Mouse (Mus musculus) forebrain, embryonic 12.5 days (tissue): Measurements from ENCODE around the gene Apopt1. TPM values are rescaled to one million over a fixed set of nuclear protein-coding genes. Genes with fewer than 3 reads are reported as not detected.
"Not testable (repeated sequence)": the region's sequence is repeated elsewhere in the genome, so short reads cannot be mapped to it uniquely, and the experiment has no call there.

Experiments used
- ATAC-seq: fragments of 200-750 bp; cut with Nextera tagmentation; 2 replicates; pipeline ENCODE4 v1.8.0; 2017; ENCODE audit warnings: moderate TSS enrichment; ENCODE audit not compliant: low FRiP score
- H3K27ac ChIP-seq: fragments of 300-500 bp; sonication (generic); 2 replicates; pipeline ENCODE4 v1.5.1; 2016; ENCODE audit warnings: mild to moderate bottlenecking
- H3K27me3 ChIP-seq: fragments of 300-500 bp; sonication (generic); 2 replicates; pipeline ENCODE4 v1.6.1; 2016; ENCODE audit warnings: mild to moderate bottlenecking
- H3K36me3 ChIP-seq: fragments of 300-500 bp; sonication (generic); replicated peaks from 2 replicates; pipeline ENCODE4 v1.6.1; 2016; ENCODE audit warnings: mild to moderate bottlenecking
- H3K4me1 ChIP-seq: fragments of 300-500 bp; sonication (generic); 2 replicates; pipeline ENCODE4 v1.6.1; 2016
- H3K4me2 ChIP-seq: fragments of 300-500 bp; sonication (generic); 2 replicates; pipeline ENCODE4 v1.6.1; 2016; ENCODE audit warnings: mild to moderate bottlenecking, moderate library complexity
- H3K4me3 ChIP-seq: fragments of 300-500 bp; sonication (generic); replicated peaks from 2 replicates; pipeline ENCODE4 v1.5.1; 2016; ENCODE audit warnings: mild to moderate bottlenecking
- H3K9ac ChIP-seq: fragments of 300-500 bp; sonication (generic); 2 replicates; pipeline ENCODE4 v1.6.1; 2016; ENCODE audit warnings: mild to moderate bottlenecking
- H3K9me3 ChIP-seq: fragments of 300-500 bp; sonication (generic); 2 replicates; pipeline ENCODE4 v1.6.1; 2016
- WGBS: fragments of 180-500 bp; shearing (Covaris S2); methylation state at CpG from one replicate; pipeline ENCODE4 v1.1.7; 2016; 5-methylcytosine and 5-hydroxymethylcytosine counted together
- polyA plus RNA-seq: library from polyadenylated mRNA; unstranded; fragments of >200 nt; fragmentation: Nextera tagmentation; extraction: Ambion mirVana; gene quantifications from 2 replicates; pipeline ENCODE4 v1.2.1, GENCODE M21; 2016

Apopt1 gene
- polyA plus RNA-seq, 1 experiment from 2014 or later, result 56.0 TPM

GRCm38 (mm10) chr12:111718656-111719055 lies 5.6 kb downstream of the Apopt1 start:
- peak overlapping the region; percentile 22; the same call in 1 of the 2 replicates for H3K9ac ChIP-seq

DNA sequence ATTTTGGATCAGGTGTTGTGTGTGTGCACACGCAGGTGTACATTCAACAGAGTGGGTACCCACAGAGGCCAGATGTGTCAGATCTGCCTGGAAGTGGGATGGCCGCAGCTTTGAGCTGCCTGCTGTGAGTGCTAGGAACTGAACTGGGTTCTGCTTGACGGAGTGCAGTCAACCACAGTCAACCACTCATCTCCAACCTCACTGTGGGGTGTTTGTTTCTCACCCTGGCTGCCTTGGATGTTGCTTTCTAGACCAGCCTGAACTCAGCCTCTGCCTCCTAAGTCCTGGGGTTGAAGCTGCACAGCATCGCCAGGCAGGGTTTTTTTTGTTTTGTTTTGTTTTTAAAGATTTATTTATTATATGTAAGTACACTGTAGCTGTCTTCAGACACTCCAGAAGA lies 7.2 kb downstream of the Apopt1 start:
- Histone ChIP-seq H3K4me1 (peaks cover 17% of the 10 kb centered on the region), H3K27ac (no peak overlapping the region), H3K9ac (no peak overlapping the region), H3K36me3 (peaks cover 27% of the 10 kb centered on the region), H3K9me3 (no peaks in the 10 kb centered on the region), H3K4me2 (no peak overlapping the region), H3K4me3 (no peak overlapping the region), H3K27me3 (no peaks in the 10 kb centered on the region)
- 84% methylated on average over 4 of the region's 4 CpGs for WGBS
- no peak for ATAC-seq

More at GRCm38 (mm10) chr12:111718656-111719055, 5.6 kb downstream of the Apopt1 start:
- WGBS, result 34% methylated on average over 8 of the region's 8 CpGs
- Histone ChIP-seq H3K9me3 (no peaks in the 10 kb centered on the region), H3K4me1 (peaks cover 22% of the 10 kb centered on the region), H3K27ac (peak overlapping the region; percentile 70), H3K27me3 (no peaks in the 10 kb centered on the region), H3K4me2 (no peak overlapping the region), H3K36me3 (peaks cover 13% of the 10 kb centered on the region), H3K4me3 (no peak overlapping the region)
- ATAC-seq, result no peak

GRCm38 (mm10) chr12:111722654-111723053 lies 9.6 kb downstream of the Apopt1 start:
- Histone ChIP-seq H3K9ac (no peak overlapping the region), H3K4me3 (no peak overlapping the region), H3K36me3 (peaks cover 24% of the 10 kb centered on the region), H3K27ac (no peak overlapping the region), H3K9me3 (no peaks in the 10 kb centered on the region), H3K4me1 (peaks cover 17% of the 10 kb centered on the region), H3K27me3 (no peaks in the 10 kb centered on the region), H3K4me2 (no peak overlapping the region)
- WGBS, result 72% methylated on average over 9 of the region's 9 CpGs
- ATAC-seq, result no peak

- Histone ChIP-seq H3K27ac (peak overlapping the region; percentile 68), H3K9me3 (no peaks in the 10 kb centered on the region), H3K4me2 (no peak overlapping the region), H3K4me1 (peaks cover 10% of the 10 kb centered on the region), H3K9ac (no peak overlapping the region), H3K4me3 (no peak overlapping the region), H3K36me3 (peaks cover 35% of the 10 kb centered on the region), H3K27me3 (no peaks in the 10 kb centered on the region)
- no peak for ATAC-seq
- WGBS, result 39% methylated on average over 6 of the region's 6 CpGs
These were observed 11.7 kb downstream of the Apopt1 start for GRCm38 (mm10) chr12:111724638-111725337.

DNA sequence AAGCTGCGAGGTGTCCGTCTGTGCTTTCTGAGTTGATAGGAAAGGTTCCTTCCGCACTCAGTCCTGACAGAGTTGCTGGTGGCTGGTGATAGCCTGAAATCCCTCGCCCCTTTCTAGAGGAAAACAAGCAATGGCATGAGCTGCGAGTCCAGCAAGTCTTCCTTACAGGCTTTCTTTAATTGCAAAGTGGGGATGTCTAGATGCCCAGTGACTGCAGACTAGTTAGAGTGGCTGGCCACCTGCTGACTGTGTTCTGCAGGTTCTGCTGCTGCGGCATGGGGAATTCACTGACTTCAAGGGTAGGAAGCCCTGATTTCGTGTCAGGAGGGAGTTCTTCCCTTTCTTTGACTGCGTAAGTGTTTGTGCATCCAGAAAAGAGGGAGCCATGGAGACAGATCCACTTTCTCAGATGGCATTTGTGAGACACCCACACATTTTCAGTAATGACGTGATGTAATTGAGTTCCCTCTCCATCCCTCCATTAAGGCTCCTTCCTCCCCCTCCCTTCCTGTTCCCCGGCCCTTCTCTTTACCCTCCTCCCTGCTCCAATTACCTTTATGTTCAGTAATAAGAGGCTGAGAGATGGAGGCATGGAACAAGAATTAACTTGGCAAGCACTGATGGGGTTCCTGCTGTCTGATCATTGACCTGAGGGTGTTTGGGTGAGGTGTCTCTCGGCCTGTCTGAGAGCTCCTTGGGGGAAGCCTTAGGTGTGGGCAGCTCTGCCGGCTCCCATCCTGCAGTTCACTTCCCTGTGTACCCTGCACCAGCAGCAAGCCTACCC lies 12.5 kb downstream of the Apopt1 start:
- Histone ChIP-seq H3K27me3 (no peaks in the 10 kb centered on the region), H3K4me1 (peaks cover 10% of the 10 kb centered on the region), H3K4me2 (no peak overlapping the region), H3K9ac (no peak overlapping the region; the same call in 1 of the 2 replicates), H3K9me3 (no peaks in the 10 kb centered on the region), H3K4me3 (no peak overlapping the region), H3K36me3 (peaks cover 38% of the 10 kb centered on the region), H3K27ac (peak overlapping the region; percentile 68; the same call in 1 of the 2 replicates)
- ATAC-seq, result peak; percentile 14; the same call in 1 of the 2 replicates
- 71% methylated on average over 12 of the region's 12 CpGs for WGBS

- Histone ChIP-seq H3K9me3 (no peaks in the 10 kb centered on the region), H3K36me3 (peaks cover 38% of the 10 kb centered on the region), H3K27ac (0 out of 2 replicates have a peak overlapping the region, but pooled peaks have one; percentile 9), H3K27me3 (no peaks in the 10 kb centered on the region), H3K4me1 (peaks cover 10% of the 10 kb centered on the region), H3K4me2 (no peak overlapping the region), H3K9ac (no peak overlapping the region; the same call in 1 of the 2 replicates), H3K4me3 (no peak overlapping the region)
- WGBS, result 80% methylated on average over 4 of the region's 4 CpGs
- ATAC-seq, result no peak
These were observed 13.0 kb downstream of the Apopt1 start for GRCm38 (mm10) chr12:111726122-111726463.

DNA sequence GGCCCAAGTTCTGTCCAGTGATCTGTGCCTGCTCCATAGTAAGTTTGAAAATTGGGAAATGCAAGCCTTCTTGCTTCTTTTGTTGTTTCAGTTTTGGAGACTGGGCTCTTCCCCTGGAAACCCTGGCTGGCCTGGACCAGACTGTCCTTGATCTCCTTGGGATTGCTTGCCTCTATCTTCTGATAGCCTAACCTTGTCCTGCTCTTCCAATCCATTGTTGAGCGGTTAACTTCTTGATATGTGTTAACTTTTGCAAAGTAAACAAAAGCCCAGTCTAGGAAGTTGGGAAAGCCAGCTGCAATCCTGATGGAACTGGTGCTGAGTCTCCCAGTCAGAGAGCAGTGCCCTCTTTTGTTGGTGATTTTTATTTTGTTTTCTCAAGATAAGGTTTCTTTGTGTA lies 14.9 kb downstream of the Apopt1 start:
- Histone ChIP-seq H3K9me3 (no peaks in the 10 kb centered on the region), H3K9ac (no peak overlapping the region), H3K4me2 (no peak overlapping the region), H3K4me1 (peaks cover 20% of the 10 kb centered on the region), H3K36me3 (peaks cover 42% of the 10 kb centered on the region), H3K4me3 (no peak overlapping the region), H3K27ac (no peak overlapping the region), H3K27me3 (peaks cover 4% of the 10 kb centered on the region; the same call in 1 of the 2 replicates)
- WGBS, result 91% methylated on average over 1 of the region's 1 CpGs
- ATAC-seq, result no peak

DNA sequence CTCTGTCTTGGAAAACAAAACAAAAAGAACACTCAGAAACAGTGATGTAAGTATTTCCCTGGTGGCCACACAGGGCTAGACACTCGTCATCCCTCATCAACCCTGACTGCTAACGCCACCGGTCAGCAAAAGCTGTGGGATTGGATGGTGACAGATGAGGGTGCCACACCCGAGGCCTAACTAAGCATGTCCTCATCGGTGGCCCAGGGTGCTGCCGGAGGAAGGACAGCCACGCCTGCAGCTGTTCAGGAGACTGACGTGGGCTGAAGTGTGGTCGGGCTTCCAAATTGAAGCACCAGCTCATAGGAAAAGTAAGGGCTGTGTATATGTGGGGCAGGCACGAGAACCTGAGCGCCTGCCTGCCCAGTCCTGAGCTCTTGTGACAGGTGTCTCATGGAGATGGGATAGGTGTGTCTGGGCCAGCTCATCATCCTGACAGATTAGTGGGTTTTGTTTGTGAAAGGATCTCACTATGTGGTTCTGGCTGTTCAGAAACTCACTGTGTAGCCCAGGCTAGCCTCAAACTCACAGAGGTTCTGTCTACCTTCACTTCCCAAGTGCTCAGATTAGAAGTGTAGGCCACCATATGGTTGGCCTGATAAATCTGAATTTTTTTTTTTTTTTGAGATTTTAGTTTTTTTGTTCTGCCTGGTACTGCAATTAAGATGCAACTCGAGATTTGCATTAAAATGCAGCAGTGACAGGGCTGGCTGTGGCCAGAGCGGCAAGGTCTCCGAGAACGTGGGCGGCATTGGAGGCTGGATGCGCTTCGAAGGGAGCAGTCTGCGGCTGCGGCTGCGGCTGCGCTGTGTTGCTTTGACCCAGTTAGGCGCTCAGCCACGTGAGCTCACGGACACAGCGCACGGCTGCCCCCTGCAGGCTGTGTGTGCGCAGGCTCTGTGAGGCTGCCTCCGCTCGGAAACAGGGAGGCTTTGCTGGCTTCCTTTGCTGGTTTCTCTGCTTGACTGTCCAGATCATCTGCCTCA lies 19.1 kb downstream of the Apopt1 start:
- no peaks in the 10 kb centered on the region for H3K9me3 ChIP-seq
- peaks cover 4% of the 10 kb centered on the region; the same call in 1 of the 2 replicates for H3K27me3 ChIP-seq
- H3K4me1 ChIP-seq, result peaks cover 10% of the 10 kb centered on the region
- H3K27ac ChIP-seq, result no peak overlapping the region
- peak overlapping the region; percentile 38 for H3K9ac ChIP-seq
- ATAC-seq, result peak; percentile 90
- no peak overlapping the region for H3K4me3 ChIP-seq
- WGBS, result 34% methylated on average over 30 of the region's 30 CpGs
- peak overlapping the region; percentile 22; the same call in 1 of the 2 replicates for H3K4me2 ChIP-seq
- H3K36me3 ChIP-seq, result peaks cover 19% of the 10 kb centered on the region

GRCm38 (mm10) chr12:111732921-111733320 lies 19.9 kb downstream of the Apopt1 start:
- Histone ChIP-seq H3K27ac (no peak overlapping the region), H3K4me3 (no peak overlapping the region), H3K27me3 (peaks cover 4% of the 10 kb centered on the region; the same call in 1 of the 2 replicates), H3K4me1 (peaks cover 10% of the 10 kb centered on the region), H3K9ac (peak overlapping the region; percentile 38), H3K36me3 (peaks cover 19% of the 10 kb centered on the region), H3K4me2 (no peak overlapping the region), H3K9me3 (no peaks in the 10 kb centered on the region)
- WGBS, result 63% methylated on average over 5 of the region's 5 CpGs
- no peak for ATAC-seq

- peaks cover 6% of the 10 kb centered on the region for H3K36me3 ChIP-seq
- H3K4me2 ChIP-seq, result no peak overlapping the region
- H3K27me3 ChIP-seq, result peaks cover 4% of the 10 kb centered on the region; the same call in 1 of the 2 replicates
- ATAC-seq, result no peak
- 94% methylated on average over 3 of the region's 3 CpGs for WGBS
- H3K27ac ChIP-seq, result no peak overlapping the region
- H3K9me3 ChIP-seq, result no peaks in the 10 kb centered on the region
- no peak overlapping the region for H3K9ac ChIP-seq
- peaks cover 10% of the 10 kb centered on the region for H3K4me1 ChIP-seq
- no peak overlapping the region for H3K4me3 ChIP-seq
These were observed 21.9 kb downstream of the Apopt1 start for GRCm38 (mm10) chr12:111734912-111735311.

DNA sequence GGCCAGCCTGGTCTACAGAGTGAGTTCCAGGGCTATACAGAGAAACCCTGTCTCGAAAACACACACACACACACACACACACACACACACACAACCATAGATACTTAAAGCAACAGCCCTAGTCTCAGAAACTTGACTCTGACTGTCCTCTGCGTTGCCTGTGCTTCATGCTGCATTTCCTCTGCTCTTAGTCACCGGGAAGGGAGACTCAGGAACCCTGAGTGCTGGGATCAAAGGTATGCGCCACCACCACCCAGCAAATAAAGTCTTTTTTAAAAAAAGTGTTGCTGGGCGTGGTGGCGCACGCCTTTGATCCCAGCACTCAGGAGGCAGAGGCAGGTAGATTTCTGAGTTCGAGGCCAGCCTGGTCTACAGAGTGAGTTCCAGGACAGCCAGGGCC lies 23.6 kb downstream of the Apopt1 start:
- not testable (repeated sequence) for H3K4me2 ChIP-seq, H3K4me1 ChIP-seq, H3K9me3 ChIP-seq, H3K9ac ChIP-seq, H3K27me3 ChIP-seq, H3K36me3 ChIP-seq, H3K27ac ChIP-seq, H3K4me3 ChIP-seq, ATAC-seq
- WGBS, result 92% methylated on average over 8 of the region's 8 CpGs
